Mouse (Mus musculus) liver, embryonic 11.5 days (tissue): ENCODE results near the gene Syngap1. TPM values are rescaled to one million over a fixed set of nuclear protein-coding genes. Genes with fewer than 3 reads are reported as not detected.
A peak's percentile ranks its signal among the peaks of the same experiment; 100 is the strongest.
"Not testable (repeated sequence)": the region's sequence is repeated elsewhere in the genome, so short reads cannot be mapped to it uniquely, and the experiment has no call there.

Source experiments
- ATAC-seq: fragments of 200-750 bp; cut with Nextera tagmentation; replicated peaks from 2 replicates; pipeline ENCODE4 v1.8.0; 2017; ENCODE audit warnings: moderate number of reproducible peaks, mild to moderate bottlenecking, moderate TSS enrichment, moderate library complexity; ENCODE audit not compliant: low FRiP score
- DNase-seq: peaks from one replicate; pipeline ENCODE4 v3.0.0-alpha.2; 2017; ENCODE audit warnings: low spot score
- H3K27ac ChIP-seq: fragments of 300-500 bp; sonication (generic); 2 replicates; pipeline ENCODE4 v1.5.1; 2014; ENCODE audit warnings: mild to moderate bottlenecking, low read depth, low read length, control low read depth
- H3K27me3 ChIP-seq: fragments of 300-500 bp; sonication (generic); replicated peaks from 2 replicates; pipeline ENCODE4 v1.6.1; 2014; ENCODE audit warnings: low read length, mixed read lengths; ENCODE audit not compliant: control insufficient read depth, insufficient read depth
- H3K36me3 ChIP-seq: fragments of 300-500 bp; sonication (generic); 2 replicates; pipeline ENCODE4 v1.6.1; 2014; ENCODE audit warnings: mild to moderate bottlenecking, low read length, moderate library complexity, mixed read lengths; ENCODE audit not compliant: control insufficient read depth, insufficient read depth
- H3K4me1 ChIP-seq: fragments of 300-500 bp; sonication (generic); replicated peaks from 2 replicates; pipeline ENCODE4 v1.6.1; 2014; ENCODE audit warnings: low read length, mixed read lengths; ENCODE audit not compliant: control insufficient read depth, insufficient read depth
- H3K4me2 ChIP-seq: fragments of 300-500 bp; sonication (generic); 2 replicates; pipeline ENCODE4 v1.6.1; 2014; ENCODE audit warnings: mild to moderate bottlenecking, control low read depth, moderate library complexity
- H3K4me3 ChIP-seq: fragments of 300-500 bp; sonication (generic); 2 replicates; pipeline ENCODE4 v1.5.1; 2014; ENCODE audit warnings: low read depth, low read length, control low read depth
- H3K9ac ChIP-seq: fragments of 300-500 bp; sonication (generic); 2 replicates; pipeline ENCODE4 v1.6.1; 2014; ENCODE audit warnings: low read depth, low read length, control low read depth
- H3K9me3 ChIP-seq: fragments of 300-500 bp; sonication (generic); 2 replicates; pipeline ENCODE4 v1.6.1; 2016; ENCODE audit warnings: low read length, inconsistent platforms, mixed read lengths; ENCODE audit not compliant: control insufficient read depth
- WGBS: fragments of 180-500 bp; shearing (Covaris S2); extraction: QIAGEN DNeasy Blood & Tissue Kit; methylation state at CpG from one replicate; pipeline ENCODE4 v1.1.7; 2014; 5-methylcytosine and 5-hydroxymethylcytosine counted together
- polyA plus RNA-seq: library from polyadenylated mRNA; unstranded; fragments of >200 nt; fragmentation: Nextera tagmentation; extraction: Ambion mirVana; gene quantifications from 2 replicates; pipeline ENCODE4 v1.2.1, GENCODE M21; 2014

Syngap1 gene
- polyA plus RNA-seq, 1 experiment from 2014 or later: 1.4 TPM

DNA sequence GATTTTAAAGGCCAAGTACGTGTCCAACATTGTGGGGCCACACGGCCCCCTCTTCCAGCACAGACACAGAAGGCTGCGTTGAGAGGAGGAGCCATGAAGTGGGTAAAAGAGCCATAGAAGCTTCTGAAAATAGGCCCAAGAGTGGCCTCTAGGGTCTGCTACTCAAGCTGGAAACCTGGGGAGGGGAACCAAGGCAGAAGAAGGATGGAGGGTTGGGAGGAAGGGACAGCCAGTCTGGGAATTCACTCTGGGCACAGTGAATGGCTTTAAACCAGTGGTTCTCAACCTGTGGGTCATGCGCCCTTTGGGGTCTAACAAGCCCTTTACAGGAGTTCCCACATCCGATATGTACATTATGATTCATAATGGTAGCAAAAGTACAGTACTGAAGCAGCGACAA is 28.2 kb downstream of the Syngap1 start:
- Histone ChIP-seq H3K27ac (no peak overlapping the region), H3K36me3 (0 out of 2 replicates have a peak, but pooled peaks cover 4% of the 10 kb centered on the region), H3K27me3 (no peaks in the 10 kb centered on the region), H3K4me1 (peaks cover 16% of the 10 kb centered on the region), H3K9ac (no peak overlapping the region), H3K9me3 (no peaks in the 10 kb centered on the region), H3K4me3 (no peak overlapping the region), H3K4me2 (no peak overlapping the region)
- ATAC-seq (no peak), DNase-seq (no peak)
- 86% methylated on average over 6 of the region's 6 CpGs for WGBS

DNA sequence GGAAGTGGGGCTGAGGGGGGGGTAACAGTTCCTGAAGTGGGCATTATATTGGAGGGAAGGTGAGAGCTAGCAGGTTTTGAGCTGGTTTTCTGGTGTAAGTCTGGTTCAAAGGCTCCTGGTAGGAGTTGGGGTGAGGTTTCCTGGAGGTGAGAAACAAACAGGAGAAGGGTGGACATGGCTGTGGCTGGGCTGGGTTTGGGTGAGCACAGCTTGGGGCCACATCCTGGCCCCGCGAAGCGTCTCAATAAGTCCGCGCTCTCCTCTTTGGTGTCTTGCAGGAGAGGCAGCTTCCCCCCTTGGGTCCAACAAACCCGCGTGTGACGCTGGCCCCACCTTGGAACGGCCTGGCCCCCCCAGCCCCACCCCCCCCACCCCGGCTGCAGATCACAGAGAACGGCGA is 29.2 kb downstream of the Syngap1 start:
- 53% methylated on average over 12 of the region's 12 CpGs for WGBS
- Histone ChIP-seq H3K27ac (no peak overlapping the region), H3K9ac (no peak overlapping the region), H3K9me3 (no peaks in the 10 kb centered on the region), H3K4me2 (no peak overlapping the region), H3K27me3 (no peaks in the 10 kb centered on the region), H3K4me3 (no peak overlapping the region), H3K4me1 (peaks cover 18% of the 10 kb centered on the region), H3K36me3 (0 out of 2 replicates have a peak, but pooled peaks cover 5% of the 10 kb centered on the region)
- ATAC-seq (no peak), DNase-seq (no peak)

DNA sequence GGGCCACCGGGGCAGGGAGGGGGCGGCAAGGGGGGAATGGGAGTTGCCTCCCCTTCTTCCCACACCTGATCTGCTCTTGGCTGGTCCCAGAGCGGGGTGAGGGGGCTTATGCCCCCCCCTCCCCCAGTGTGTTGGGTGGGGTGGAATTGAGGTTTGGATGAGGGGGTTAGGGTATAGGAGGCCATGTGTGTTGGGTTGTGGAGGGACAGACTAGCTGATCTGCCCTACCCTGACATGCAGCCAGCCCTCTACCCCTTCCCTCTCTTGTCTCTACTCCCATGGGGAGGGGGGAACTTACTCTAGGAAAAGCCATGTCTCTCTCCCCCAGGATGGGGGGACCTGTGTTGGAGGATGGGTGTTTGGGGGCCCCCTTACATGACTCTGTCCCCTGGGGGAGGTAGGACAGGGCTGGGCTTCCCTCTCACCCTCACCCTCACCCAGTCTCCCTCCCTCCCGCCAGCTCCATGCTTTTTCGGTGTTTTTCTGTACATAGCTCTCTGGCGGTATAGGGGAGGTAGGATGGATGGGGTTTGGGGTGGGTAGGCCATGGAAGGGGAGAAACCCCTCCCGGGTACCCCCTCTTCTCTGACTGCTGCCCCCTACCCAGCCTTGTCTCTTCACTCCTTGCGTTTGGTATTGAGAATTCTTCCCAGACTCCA is 30.3 kb downstream of the Syngap1 start:
- Histone ChIP-seq H3K4me2 (peak overlapping the region; percentile 96), H3K27ac (no peak overlapping the region), H3K9ac (no peak overlapping the region), H3K9me3 (no peaks in the 10 kb centered on the region), H3K27me3 (no peaks in the 10 kb centered on the region), H3K4me1 (peaks cover 18% of the 10 kb centered on the region), H3K4me3 (peak overlapping the region; percentile 72), H3K36me3 (0 out of 2 replicates have a peak, but pooled peaks cover 8% of the 10 kb centered on the region)
- WGBS: 63% methylated on average over 8 of the region's 8 CpGs
- DNase-seq (no peak), ATAC-seq (no peak)

DNA sequence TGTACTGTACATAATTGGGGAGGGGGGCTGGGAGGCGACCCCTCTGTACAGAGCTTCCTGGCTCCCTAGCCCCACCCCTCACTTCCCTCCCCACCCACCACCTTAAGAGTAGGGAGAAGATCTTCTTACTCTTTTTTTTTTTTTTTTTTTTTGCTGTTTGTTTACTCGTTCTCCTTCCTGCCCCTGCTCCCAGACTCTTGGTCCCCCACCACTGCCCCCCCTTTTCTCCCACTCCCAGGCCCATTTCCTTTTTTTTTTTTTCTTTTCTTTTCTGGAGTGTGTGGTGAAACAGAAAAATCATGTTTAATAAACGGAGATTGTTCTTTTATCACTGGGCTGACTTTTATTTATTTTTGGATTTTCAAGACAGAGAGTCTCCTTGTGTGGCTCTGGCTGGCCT is 31.1 kb downstream of the Syngap1 start:
- 0 out of 2 replicates have a peak, but pooled peaks cover 13% of the 10 kb centered on the region for H3K36me3 ChIP-seq
- peak overlapping the region; percentile 88 for H3K9ac ChIP-seq
- no peaks in the 10 kb centered on the region for H3K27me3 ChIP-seq
- H3K4me1 ChIP-seq: peaks cover 18% of the 10 kb centered on the region
- peak overlapping the region; percentile 72 for H3K4me3 ChIP-seq
- H3K4me2 ChIP-seq: peak overlapping the region; percentile 96
- H3K27ac ChIP-seq: peak overlapping the region; percentile 77; the same call in 1 of the 2 replicates
- 4% methylated on average over 3 of the region's 3 CpGs for WGBS
- H3K9me3 ChIP-seq: no peaks in the 10 kb centered on the region
- DNase-seq: no peak
- ATAC-seq: no peak

DNA sequence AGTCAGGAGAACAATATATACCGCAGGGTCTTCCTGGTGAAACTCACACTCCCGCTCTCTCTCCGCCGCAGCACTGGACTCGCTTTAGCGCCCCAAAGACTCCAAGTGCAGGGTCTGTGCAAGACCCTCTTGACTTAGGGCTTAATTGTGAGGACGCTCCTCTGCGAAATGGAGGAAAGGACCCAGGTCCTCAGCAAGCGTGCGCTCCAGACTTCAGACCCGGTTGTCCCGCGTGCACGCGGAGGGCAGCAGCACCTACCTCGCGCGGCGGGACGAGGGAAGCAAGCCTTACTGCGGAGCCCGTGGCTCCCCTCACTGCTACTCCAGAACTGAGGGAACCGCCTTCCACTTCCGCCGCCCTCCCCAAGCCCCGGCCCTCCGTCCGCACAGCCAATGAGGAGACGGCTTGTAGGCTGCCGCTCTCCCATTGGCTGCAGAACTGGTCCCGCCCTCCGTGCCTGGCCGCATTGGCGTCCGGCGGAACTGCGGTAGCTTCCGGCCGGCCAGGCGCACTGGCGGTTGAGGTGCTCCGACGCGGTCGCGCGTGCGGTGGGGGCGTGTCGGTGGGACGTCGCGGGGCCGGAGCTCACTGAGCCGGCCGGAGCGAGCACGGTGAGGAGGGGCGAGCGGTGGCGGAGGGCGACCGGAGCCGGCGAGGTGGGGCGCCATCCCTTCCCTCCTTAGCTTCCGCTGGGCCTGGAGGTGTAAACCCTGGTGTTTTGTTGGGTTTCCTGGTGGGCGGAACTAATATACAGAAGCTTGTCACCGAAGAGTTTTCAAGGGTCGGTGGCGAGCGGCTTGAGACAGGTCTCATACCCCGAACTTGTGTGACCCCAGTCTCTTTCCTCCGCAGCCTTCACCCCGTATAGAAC is 31.9 kb downstream of the Syngap1 start, which contains the start of gene Zbtb9:
Zbtb9 (plus strand) TSS at position 465 of the 872 bp plus-strand sequence.
- H3K4me2 ChIP-seq: peak within 1 kb of the TSS; percentile 96
- H3K36me3 ChIP-seq: peaks cover 18% of the 10 kb centered on the region
- peak within 1 kb of the TSS; percentile 77 for H3K27ac ChIP-seq
- H3K4me1 ChIP-seq: peaks cover 18% of the 10 kb centered on the region
- H3K4me3 ChIP-seq: peak within 1 kb of the TSS; percentile 72
- WGBS: under 1% methylated on average over 75 of the region's 75 CpGs
- no peaks in the 10 kb centered on the region for H3K9me3 ChIP-seq
- ATAC-seq: peak; percentile 99
- H3K27me3 ChIP-seq: no peaks in the 10 kb centered on the region
- peak; percentile 94 for DNase-seq
- H3K9ac ChIP-seq: peak within 1 kb of the TSS; percentile 88

DNA sequence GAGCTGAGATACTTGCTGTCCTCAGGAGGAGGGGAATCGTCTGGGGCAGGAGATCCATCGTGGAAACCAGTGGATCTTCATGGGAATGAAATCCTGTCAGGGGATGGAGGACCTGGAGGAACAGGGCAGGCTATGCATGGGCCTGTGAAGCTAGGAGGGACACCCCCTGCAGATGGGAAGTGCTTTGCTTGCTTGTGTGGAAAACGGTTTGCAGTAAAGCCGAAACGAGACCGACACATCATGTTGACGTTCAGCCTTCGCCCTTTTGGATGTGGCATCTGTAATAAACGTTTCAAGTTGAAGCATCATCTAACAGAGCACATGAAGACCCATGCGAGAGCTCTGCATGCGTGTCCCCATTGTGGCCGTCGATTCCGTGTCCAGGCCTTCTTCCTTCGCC is 33.5 kb downstream of the Syngap1 start:
- Histone ChIP-seq H3K27me3 (no peaks in the 10 kb centered on the region), H3K4me2 (peak overlapping the region; percentile 96), H3K36me3 (peaks cover 27% of the 10 kb centered on the region), H3K27ac (no peak overlapping the region), H3K4me3 (no peak overlapping the region), H3K9me3 (no peaks in the 10 kb centered on the region), H3K9ac (no peak overlapping the region), H3K4me1 (peaks cover 18% of the 10 kb centered on the region)
- WGBS: 88% methylated on average over 15 of the region's 15 CpGs
- no peak for ATAC-seq
- no peak for DNase-seq

DNA sequence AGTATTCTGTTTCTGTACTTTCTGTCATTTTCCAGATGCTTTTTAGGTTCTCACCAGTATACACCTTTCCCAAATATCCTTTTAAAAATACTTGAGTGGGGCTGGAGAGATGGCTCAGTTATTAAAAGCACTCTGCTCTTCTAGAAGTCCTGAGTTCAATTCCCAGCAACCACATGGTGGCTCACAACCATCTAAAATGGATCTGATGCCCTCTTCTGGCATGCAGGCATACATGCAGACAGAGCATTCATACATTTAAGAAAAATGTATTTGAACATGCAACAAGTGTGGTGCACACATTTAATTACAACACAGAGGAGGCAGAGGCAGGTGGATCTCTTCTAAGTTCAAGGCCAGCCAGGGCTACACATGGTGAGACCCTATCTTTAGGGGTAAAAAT is 34.4 kb downstream of the Syngap1 start:
- H3K9me3 ChIP-seq: no peaks in the 10 kb centered on the region
- no peak overlapping the region for H3K27ac ChIP-seq
- H3K27me3 ChIP-seq: no peaks in the 10 kb centered on the region
- H3K36me3 ChIP-seq: peaks cover 27% of the 10 kb centered on the region
- no peak for ATAC-seq
- peaks cover 18% of the 10 kb centered on the region for H3K4me1 ChIP-seq
- H3K4me2 ChIP-seq: no peak overlapping the region
- H3K4me3 ChIP-seq: no peak overlapping the region
- no peak overlapping the region for H3K9ac ChIP-seq
- DNase-seq: no peak

DNA sequence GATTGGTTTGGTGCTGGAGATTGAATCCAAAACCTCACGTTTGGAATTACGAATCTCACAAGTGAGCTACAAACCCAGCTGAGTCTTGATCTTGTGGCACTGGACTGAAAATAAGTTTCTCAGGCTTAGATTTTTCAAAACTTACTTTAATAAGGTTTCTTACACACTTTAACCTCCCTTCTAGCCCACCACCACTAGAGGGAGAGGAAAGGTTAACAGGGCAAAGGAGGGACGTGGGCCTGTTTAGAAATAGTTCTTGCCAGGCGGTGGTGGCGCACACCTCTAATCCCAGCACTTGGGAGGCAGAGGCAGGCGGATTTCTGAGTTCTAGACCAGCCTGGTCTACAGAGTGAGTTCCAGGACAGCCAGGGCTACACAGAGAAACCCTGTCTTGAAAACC is 36.3 kb downstream of the Syngap1 start:
- peaks cover 27% of the 10 kb centered on the region for H3K36me3 ChIP-seq
- 88% methylated on average over 6 of the region's 6 CpGs for WGBS
- H3K4me2 ChIP-seq, H3K9ac ChIP-seq, H3K4me1 ChIP-seq, ATAC-seq, H3K27ac ChIP-seq, H3K9me3 ChIP-seq, DNase-seq, H3K4me3 ChIP-seq, H3K27me3 ChIP-seq: not testable (repeated sequence)
